In the genomic region with DNA sequence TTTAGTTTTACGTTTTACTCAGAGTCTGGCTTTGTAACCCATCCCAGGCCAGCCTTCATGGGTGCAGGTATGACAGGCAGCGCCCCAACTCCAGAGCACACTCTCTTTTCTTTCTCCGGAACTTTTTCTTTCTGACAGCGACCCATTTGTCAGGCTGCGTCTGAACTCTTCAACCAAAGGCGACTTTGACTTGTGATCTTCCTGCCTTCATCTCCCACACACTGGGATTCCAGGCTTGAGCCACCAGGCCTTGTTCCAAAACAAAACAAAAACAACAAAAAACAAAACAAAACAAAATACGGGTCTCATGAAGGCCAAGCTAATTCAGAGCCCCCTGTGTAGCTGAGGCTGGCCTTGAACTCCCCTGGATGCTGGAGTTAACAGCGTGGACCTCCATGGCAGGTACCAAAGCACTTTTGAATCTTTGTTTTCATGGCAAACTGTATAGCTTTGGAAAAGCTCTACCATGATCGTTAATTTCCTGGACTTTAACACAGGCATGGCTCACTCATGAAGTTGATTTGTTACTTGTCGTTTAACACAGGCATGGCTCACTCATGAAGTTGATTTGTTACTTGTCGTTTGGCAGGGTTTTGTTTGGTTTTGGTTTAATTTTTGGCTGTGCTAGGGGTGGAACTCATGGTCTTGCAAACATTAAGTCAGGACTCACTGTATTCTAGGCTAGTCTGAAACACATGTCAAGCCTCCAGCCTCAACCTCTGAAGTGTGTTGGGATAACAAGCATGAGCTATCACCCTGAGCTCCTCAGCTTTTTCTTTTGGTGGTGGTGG, we compare ENCODE assay signal across 10 mouse cellular contexts. TPM values are rescaled to one million over a fixed set of nuclear protein-coding genes. Genes with fewer than 3 reads are reported as not detected.
DNase-seq lines count a peak whose midpoint lies in the region; ATAC-seq and TF ChIP-seq lines count a peak whose summit lies in the region.
"Had no signal": no experiment of that assay in that cellular context is flagged by ENCODE, and none has a peak within 500 bp of the region (broad histone marks: within the 10 kb centered on the region; RNA-seq: fewer than 3 reads in every experiment).

No protein-coding gene starts in this region.

- peak overlapping the region; percentile 68 for H3K4me2 ChIP-seq in heart, embryonic 13.5 days
- peak overlapping the region; percentile 63 for H3K4me2 ChIP-seq in lung, embryonic 14.5 days
- peak overlapping the region; percentile 42 for H3K4me2 ChIP-seq in intestine, embryonic 16.5 days (ENCODE audit: low read depth, low read length)
- peak overlapping the region; percentile 46; the same call in 1 of the 2 replicates for H3K4me2 ChIP-seq in stomach, embryonic 14.5 days (replicated peaks; ENCODE audit: low read depth, low read length)

- no peaks in the 10 kb centered on the region for H3K9me3 ChIP-seq in heart, embryonic 13.5 days
- no peaks in the 10 kb centered on the region for H3K9me3 ChIP-seq in lung, embryonic 14.5 days (ENCODE audit: low read depth, low read length)
- no peaks in the 10 kb centered on the region for H3K9me3 ChIP-seq in intestine, embryonic 16.5 days (ENCODE audit: control insufficient read depth, low read length)
- H3K9me3 ChIP-seq in stomach, embryonic 14.5 days (ENCODE audit: control insufficient read depth, low read depth, low read length): no peaks in the 10 kb centered on the region

- 72% methylated on average over 11 of the region's 11 CpGs for WGBS in heart, embryonic 13.5 days
- 55% methylated on average over 11 of the region's 11 CpGs for WGBS in lung, embryonic 14.5 days
- 65% methylated on average over 11 of the region's 11 CpGs for WGBS in intestine, embryonic 16.5 days
- 53% methylated on average over 11 of the region's 11 CpGs for WGBS in stomach, embryonic 14.5 days

- no peak for TF ChIP-seq CTCF in lung, embryonic 14.5 days (IDR thresholded peaks at IDR 0.05; ENCODE audit: low read depth)

- H3K27ac ChIP-seq in heart, embryonic 13.5 days (replicated peaks): peak overlapping the region; percentile 79
- H3K27ac ChIP-seq in lung, embryonic 14.5 days (ENCODE audit: low read depth): peak overlapping the region; percentile 72; the same call in 1 of the 2 replicates
- H3K27ac ChIP-seq in intestine, embryonic 16.5 days (ENCODE audit: low read length): peak overlapping the region; percentile 85
- H3K27ac ChIP-seq in stomach, embryonic 14.5 days (ENCODE audit: low read length): no peak overlapping the region; the same call in 1 of the 2 replicates

- ATAC-seq in heart, embryonic 13.5 days (ENCODE audit: extremely low read depth, insufficient number of reproducible peaks, low FRiP score, low TSS enrichment): no peak
- no peak for ATAC-seq in lung, embryonic 14.5 days (ENCODE audit: insufficient read depth)
- ATAC-seq in intestine, embryonic 16.5 days: no peak
- ATAC-seq in stomach, embryonic 14.5 days (ENCODE audit: insufficient number of reproducible peaks, insufficient read depth, low FRiP score, low read depth): no peak

- DNase-seq in heart, adult 18-20 months: no peak
- no peak for DNase-seq in lung, embryonic 14.5 days
- DNase-seq in lung, postnatal 10 days: no peak
- DNase-seq in retina, embryonic 14.5 days (ENCODE audit: low spot score): no peak
- DNase-seq in spleen, adult 12 weeks (ENCODE audit: low spot score): no peak
- DNase-seq: cerebellum, adult 9-11 months had no signal

- peak overlapping the region; percentile 78 for H3K9ac ChIP-seq in heart, embryonic 13.5 days
- peak overlapping the region; percentile 58 for H3K9ac ChIP-seq in lung, embryonic 14.5 days
- peak overlapping the region; percentile 68 for H3K9ac ChIP-seq in intestine, embryonic 16.5 days (ENCODE audit: low read depth, low read length)
- H3K9ac ChIP-seq in stomach, embryonic 14.5 days (replicated peaks; ENCODE audit: low read depth, low read length): no peak overlapping the region

- H3K27me3 ChIP-seq in heart, embryonic 13.5 days (replicated peaks): no peaks in the 10 kb centered on the region
- H3K27me3 ChIP-seq in lung, embryonic 14.5 days (ENCODE audit: insufficient read depth, low read length): no peaks in the 10 kb centered on the region
- H3K27me3 ChIP-seq in intestine, embryonic 16.5 days (replicated peaks; ENCODE audit: control insufficient read depth, insufficient read depth, low read length): no peaks in the 10 kb centered on the region
- H3K27me3 ChIP-seq in stomach, embryonic 14.5 days (ENCODE audit: control insufficient read depth, insufficient read depth, low read length): no peaks in the 10 kb centered on the region
- H3K27me3 ChIP-seq: megakaryocyte, embryonic 14.5 days had no signal

- H3K36me3 ChIP-seq in heart, embryonic 13.5 days: no peaks in the 10 kb centered on the region
- H3K36me3 ChIP-seq in lung, embryonic 14.5 days (ENCODE audit: insufficient read depth): no peaks in the 10 kb centered on the region
- no peaks in the 10 kb centered on the region for H3K36me3 ChIP-seq in intestine, embryonic 16.5 days (ENCODE audit: control insufficient read depth, insufficient read depth, low read length)
- H3K36me3 ChIP-seq in stomach, embryonic 14.5 days (ENCODE audit: control insufficient read depth, insufficient read depth, low read length): no peaks in the 10 kb centered on the region

- peaks cover 38% of the 10 kb centered on the region for H3K4me1 ChIP-seq in heart, embryonic 13.5 days
- H3K4me1 ChIP-seq in lung, embryonic 14.5 days (ENCODE audit: insufficient read depth): 0 out of 2 replicates have a peak, but pooled peaks cover 4% of the 10 kb centered on the region
- peaks cover 38% of the 10 kb centered on the region for H3K4me1 ChIP-seq in intestine, embryonic 16.5 days (ENCODE audit: control insufficient read depth, insufficient read depth, low read length)
- peaks cover 13% of the 10 kb centered on the region; the same call in 1 of the 2 replicates for H3K4me1 ChIP-seq in stomach, embryonic 14.5 days (ENCODE audit: control insufficient read depth, insufficient read depth, low read length)

- peak overlapping the region; percentile 45 for H3K4me3 ChIP-seq in heart, embryonic 13.5 days
- H3K4me3 ChIP-seq in lung, embryonic 14.5 days (ENCODE audit: low read depth, low read length): peak overlapping the region; percentile 32; the same call in 1 of the 2 replicates
- H3K4me3 ChIP-seq in intestine, embryonic 16.5 days (ENCODE audit: low read length): peak overlapping the region; percentile 41
- peak overlapping the region; percentile 24; the same call in 1 of the 2 replicates for H3K4me3 ChIP-seq in stomach, embryonic 14.5 days (ENCODE audit: low read depth, low read length)

RNA-seq across cellular contexts. Expression of gene Pcbp1, which starts 28.0 kb away (rescaled TPM):
- polyA plus RNA-seq in heart, embryonic 13.5 days (2015; fragmentation: Nextera tagmentation; extraction: Ambion mirVana): 218 and 286 TPM in 2 replicates
- 100 to 1,000 TPM; 142 to 150 TPM for total RNA-seq in heart, adult 18-20 months (2021)
- polyA plus RNA-seq in lung, embryonic 14.5 days (2014; fragmentation: Nextera tagmentation; extraction: Ambion mirVana): 552 and 588 TPM in 2 replicates
- polyA plus RNA-seq in intestine, embryonic 16.5 days (2015; fragmentation: Nextera tagmentation; extraction: Ambion mirVana): 173 and 183 TPM in 2 replicates
- 230 and 234 TPM in 2 replicates for polyA plus RNA-seq in stomach, embryonic 14.5 days (2014; fragmentation: Nextera tagmentation; extraction: Ambion mirVana)

RNA-seq across cellular contexts. Expression of gene C87436, which starts 60.0 kb away (rescaled TPM):
- 16.8 and 20.0 TPM in 2 replicates for polyA plus RNA-seq in heart, embryonic 13.5 days (2015; fragmentation: Nextera tagmentation; extraction: Ambion mirVana)
- total RNA-seq in heart, adult 18-20 months (2021): 10 to 100 TPM in 1 of 2 experiments, 1 to 10 TPM in 1; 8.4 to 10.4 TPM
- 22.2 and 24.3 TPM in 2 replicates for polyA plus RNA-seq in lung, embryonic 14.5 days (2014; fragmentation: Nextera tagmentation; extraction: Ambion mirVana)
- 17.9 and 21.7 TPM in 2 replicates for polyA plus RNA-seq in intestine, embryonic 16.5 days (2015; fragmentation: Nextera tagmentation; extraction: Ambion mirVana)
- polyA plus RNA-seq in stomach, embryonic 14.5 days (2014; fragmentation: Nextera tagmentation; extraction: Ambion mirVana): 26.3 and 26.8 TPM in 2 replicates
